Mouse (Mus musculus): ENCODE results near the gene Slc12a7.

The Slc12a7 gene

GRCm38 (mm10) chr13:73763439-73764255 lies 30.8 kb downstream of the Slc12a7 start:
- DNase-seq (ENCODE audit: low spot score): peak; percentile 94

GRCm38 (mm10) chr13:73764256-73764775 lies 31.4 kb downstream of the Slc12a7 start:
- no peak for DNase-seq (ENCODE audit: low spot score)

- DNase-seq (ENCODE audit: low spot score): no peak
Observed at GRCm38 (mm10) chr13:73765393-73765792, 32.5 kb downstream of the Slc12a7 start.

DNA sequence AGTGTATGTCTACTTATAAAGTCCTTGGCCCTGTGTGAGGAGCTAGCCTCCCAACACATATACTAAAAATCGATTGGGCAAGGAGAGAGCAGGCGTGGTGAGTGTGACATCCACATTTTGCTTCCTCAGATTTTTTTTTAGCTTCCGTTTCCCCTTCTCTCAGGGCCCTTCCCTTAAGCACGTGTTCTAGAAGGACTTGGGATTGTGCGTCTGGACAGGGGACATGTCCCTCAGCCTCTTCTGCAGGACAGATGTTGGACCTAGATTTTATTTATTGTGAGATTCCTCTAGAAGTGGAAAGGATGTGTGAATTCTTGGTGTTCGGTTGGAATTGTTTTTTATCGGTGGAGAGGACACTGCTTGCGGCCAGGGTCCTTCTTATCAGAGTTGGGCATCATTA lies 34.3 kb downstream of the Slc12a7 start:
- DNase-seq (ENCODE audit: low spot score): no peak

GRCm38 (mm10) chr13:73767754-73768153 lies 34.9 kb downstream of the Slc12a7 start:
- DNase-seq (ENCODE audit: low spot score): no peak

GRCm38 (mm10) chr13:73768311-73768710 lies 35.4 kb downstream of the Slc12a7 start:
- DNase-seq (ENCODE audit: low spot score): no peak

GRCm38 (mm10) chr13:73769916-73770682 lies 37.2 kb downstream of the Slc12a7 start:
- DNase-seq (ENCODE audit: low spot score): no peak

DNA sequence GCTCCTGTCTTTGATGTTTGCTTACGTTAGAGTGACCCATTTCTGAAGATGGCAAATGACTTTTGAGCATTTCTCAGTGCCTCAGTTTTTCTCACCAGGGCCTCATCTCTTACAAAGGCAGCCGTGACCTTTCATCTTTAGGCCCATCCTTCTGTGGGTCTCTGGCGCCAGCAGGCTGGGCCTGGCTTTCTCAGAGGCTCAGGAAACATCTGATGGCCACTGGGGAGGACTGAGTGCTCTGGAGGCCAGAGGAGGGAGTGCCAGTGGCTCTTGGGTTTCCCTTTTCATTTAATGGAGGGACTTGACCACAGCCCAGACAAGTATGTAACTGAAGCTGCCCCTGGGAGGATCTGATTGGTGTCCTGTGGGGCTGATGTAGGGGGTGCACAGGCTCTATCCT lies 38.2 kb downstream of the Slc12a7 start:
- DNase-seq (ENCODE audit: low spot score): no peak

DNA sequence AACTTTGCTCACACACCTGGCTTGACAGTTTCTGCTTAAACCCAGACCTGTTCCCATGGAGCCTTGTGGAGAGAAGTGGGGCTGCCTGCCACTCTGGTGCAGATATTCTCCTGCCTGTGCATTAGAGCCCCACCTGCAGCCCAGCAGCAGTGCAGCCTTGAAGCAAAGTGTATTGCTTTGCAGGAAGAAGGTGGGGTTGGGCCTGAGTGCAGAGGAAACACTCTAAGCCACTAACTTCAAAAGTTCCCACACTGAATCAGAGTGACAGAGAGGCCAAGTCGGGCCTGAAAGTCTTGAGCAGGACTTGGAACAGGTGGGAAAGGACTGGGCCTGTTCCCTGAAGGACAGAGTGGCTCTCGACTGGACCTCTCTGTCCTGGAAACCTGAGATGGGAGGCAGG lies 39.8 kb downstream of the Slc12a7 start:
- DNase-seq (ENCODE audit: low spot score): no peak

DNA sequence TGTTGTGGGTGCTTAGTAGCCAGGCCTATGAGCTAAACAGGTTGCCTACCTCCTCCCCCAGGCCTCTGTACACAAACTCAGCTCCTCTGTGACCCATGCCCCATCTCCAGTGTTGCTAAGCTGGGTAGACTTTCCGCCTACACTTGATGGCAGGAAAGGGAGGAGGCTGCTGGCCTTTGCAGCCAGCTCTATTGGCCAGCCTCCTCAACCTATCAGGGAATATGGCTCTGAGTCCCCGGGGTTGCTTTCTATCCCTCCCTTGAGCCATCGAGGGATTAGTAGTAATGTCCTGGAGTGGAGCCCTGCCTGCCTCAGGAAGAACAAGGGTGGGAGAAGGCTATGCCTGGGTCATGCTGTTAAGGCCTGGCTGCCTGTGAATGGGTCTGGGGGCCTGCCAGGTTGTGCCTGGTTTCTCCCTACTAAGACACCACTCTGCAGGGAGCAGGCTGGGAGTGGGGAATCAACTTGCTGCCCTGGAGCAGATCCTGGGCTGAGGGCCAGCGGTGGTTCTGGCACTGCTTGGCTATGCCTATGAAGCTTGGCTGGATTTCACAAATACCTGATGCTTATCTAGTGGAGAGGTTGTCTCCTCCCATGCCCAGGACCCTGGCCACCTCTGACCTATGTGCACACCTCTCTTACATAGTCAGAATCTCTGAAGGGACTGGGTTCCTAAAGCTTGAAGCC lies 40.8 kb downstream of the Slc12a7 start:
- DNase-seq (ENCODE audit: low spot score): peak; percentile 67

GRCm38 (mm10) chr13:73775786-73776185 lies 42.9 kb downstream of the Slc12a7 start:
- no peak for DNase-seq (ENCODE audit: low spot score)

DNA sequence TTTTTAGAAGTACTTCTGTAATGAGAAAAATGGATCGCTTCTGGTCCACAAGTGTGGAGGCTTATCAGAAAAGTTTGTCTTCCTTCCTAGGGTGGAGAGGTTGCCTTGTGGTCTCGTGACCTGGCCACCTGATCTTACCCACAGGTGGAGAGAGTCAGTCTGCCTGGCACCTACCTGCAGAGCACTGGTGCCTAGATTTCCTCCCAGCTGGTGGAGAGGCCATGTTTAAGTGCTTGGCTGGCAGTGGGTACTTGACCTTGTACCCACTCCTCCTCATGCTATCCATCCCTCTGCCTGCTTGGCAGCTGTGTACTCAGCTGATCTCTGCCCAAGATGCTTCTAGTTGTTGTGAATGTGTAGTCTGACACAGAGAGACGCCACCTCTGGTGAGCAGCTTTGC lies 44.7 kb downstream of the Slc12a7 start:
- no peak for DNase-seq (ENCODE audit: low spot score)

GRCm38 (mm10) chr13:73782486-73782885 lies 49.6 kb downstream of the Slc12a7 start:
- DNase-seq (ENCODE audit: low spot score): no peak

DNA sequence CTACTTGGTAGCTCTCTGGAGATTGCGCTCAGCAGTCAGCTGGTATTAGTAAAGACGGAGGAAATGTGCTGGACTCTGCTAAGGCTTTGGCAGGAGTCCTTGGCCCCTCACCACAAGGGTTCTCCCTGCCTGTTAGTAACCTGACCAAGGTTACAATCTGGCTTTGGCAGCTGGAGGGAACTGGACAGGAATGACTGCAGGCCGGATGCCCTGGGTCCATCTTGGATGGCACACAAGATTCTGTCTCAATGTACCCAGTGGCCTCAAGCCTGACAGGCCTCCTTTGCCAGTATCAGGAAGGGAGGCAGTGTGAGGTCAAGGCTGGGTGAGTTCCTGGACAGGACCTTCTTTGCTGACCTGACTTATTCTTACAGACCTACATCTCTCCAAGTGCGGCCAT lies 59.3 kb downstream of the Slc12a7 start:
- DNase-seq (ENCODE audit: low spot score): no peak

DNA sequence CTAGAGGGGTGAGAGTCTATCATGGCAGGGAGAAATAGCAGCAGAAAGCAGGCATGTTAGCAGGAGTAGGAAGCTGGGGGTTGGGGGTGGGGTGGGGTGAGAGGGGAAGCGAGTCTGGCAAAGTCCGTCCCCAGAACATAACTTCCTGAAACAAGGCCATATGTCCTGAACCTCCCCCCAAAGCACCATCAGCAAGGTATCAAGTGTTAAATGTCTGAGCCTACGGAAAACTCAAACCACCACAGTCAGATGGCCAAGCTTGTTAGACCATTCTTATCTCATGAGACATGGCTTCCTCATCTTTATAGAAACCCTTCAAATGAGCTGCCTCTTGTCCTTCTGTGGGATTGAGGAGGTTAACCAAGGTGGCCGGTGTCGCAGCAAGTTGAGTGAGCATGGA lies 60.3 kb downstream of the Slc12a7 start:
- no peak for DNase-seq (ENCODE audit: low spot score)

DNA sequence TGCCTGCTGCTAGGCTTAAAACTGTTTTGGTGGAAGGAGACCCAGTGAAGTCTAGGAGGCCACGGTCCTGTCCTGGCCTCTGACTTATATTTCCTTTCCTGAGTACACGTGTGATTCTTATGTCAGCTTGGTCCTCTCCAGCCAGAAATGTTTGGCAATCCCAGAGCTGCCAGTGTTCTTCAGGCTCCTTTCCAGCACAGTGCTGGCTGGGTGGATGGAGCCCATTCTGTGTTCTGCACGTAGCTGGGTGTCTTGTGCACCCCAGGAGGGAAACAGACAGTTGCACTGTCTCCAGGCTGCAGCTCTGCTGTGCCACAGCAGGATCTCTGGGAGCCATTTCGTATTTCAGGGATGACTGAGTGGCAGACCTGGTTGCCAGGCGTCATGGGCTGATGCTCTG lies 66.2 kb downstream of the Slc12a7 start:
- no peak for DNase-seq (ENCODE audit: low spot score)

- DNase-seq (ENCODE audit: low spot score): peak; percentile 60
Observed at GRCm38 (mm10) chr13:73803450-73804178, 70.7 kb downstream of the Slc12a7 start.

DNA sequence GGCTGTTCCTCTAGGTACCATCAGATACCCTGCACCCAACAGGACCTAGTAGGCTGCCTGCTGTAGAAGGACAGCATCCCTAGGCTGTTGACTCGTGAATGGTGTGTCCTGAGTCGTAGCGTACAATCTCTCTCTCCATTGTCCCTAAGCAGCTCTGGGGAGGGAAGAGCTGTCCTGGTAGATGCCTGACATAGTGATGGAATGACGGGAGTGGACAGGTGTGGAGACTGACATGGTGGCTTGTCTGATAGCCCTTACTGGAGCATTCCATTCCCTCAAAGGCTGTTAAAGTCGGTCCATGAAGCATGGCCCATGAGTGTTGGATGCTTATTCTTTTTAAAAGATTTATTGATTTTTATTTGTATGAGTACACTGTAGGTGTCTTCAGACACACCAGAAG lies 72.0 kb downstream of the Slc12a7 start:
- no peak for DNase-seq (ENCODE audit: low spot score)

- no peak for DNase-seq (ENCODE audit: low spot score)
Observed at GRCm38 (mm10) chr13:73812936-73813335, 80.0 kb downstream of the Slc12a7 start.

GRCm38 (mm10) chr13:73814181-73814580 lies 81.3 kb downstream of the Slc12a7 start:
- DNase-seq (ENCODE audit: low spot score): no peak

- no peak for DNase-seq (ENCODE audit: low spot score)
Observed at GRCm38 (mm10) chr13:73816338-73816737, 83.4 kb downstream of the Slc12a7 start.

GRCm38 (mm10) chr13:73818921-73819320 lies 86.0 kb downstream of the Slc12a7 start:
- DNase-seq (ENCODE audit: low spot score): no peak

Data from urinary bladder, postnatal 14 days (tissue).